Mouse (Mus musculus): Measurements from ENCODE around the gene Scp2.

GRCm38 (mm10) chr4:108033041-108033764 lies 111.6 kb downstream of the Scp2 start:
- TF ChIP-seq CTCF (IDR thresholded peaks at IDR 0.05; ENCODE audit: low read depth, low read length) (no peak), POLR2A (IDR thresholded peaks at IDR 0.05; ENCODE audit: extremely low read depth, insufficient read depth, low read length) (no peak)
